11 mouse cellular contexts compared by ENCODE assay signal in the genomic region with DNA sequence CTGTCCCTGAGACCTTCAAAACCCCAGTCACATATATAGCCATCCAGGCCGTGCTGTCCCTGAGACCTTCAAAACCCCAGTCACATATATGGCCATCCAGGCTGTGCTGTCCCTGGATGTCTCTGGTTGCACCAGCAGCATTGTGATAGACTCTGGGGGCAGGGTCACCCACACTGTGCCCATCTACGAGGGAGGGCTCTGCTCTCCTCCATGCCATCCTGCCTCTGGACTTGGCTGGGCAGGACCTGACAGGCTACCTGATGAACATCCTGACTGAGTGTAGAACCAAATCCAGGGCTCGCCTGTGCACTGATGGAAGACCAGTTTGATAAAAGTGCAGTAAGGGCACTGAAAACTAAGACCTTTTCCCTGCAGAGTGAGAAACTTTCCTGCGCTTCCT.
DNase-seq lines count a peak whose midpoint lies in the region; ATAC-seq and TF ChIP-seq lines count a peak whose summit lies in the region.
"Had no signal": no experiment of that assay in that cellular context is flagged by ENCODE, and none has a peak within 500 bp of the region (broad histone marks: within the 10 kb centered on the region; RNA-seq: fewer than 3 reads in every experiment).

No protein-coding gene starts in this region.

- no peak overlapping the region for H3K4me2 ChIP-seq in intestine, embryonic 16.5 days (ENCODE audit: low read depth, low read length)
- no peak overlapping the region for H3K4me2 ChIP-seq in intestine, postnatal 0 days (replicated peaks; ENCODE audit: low read depth)
- H3K4me2 ChIP-seq in embryonic facial prominence, embryonic 14.5 days (ENCODE audit: low read depth, low read length), result no peak overlapping the region
- no peak overlapping the region for H3K4me2 ChIP-seq in hindbrain, embryonic 11.5 days (replicated peaks; ENCODE audit: low read depth, low read length)
- no peak overlapping the region for H3K4me2 ChIP-seq in midbrain, embryonic 12.5 days (replicated peaks)
- H3K4me2 ChIP-seq: heart, embryonic 11.5 days had no signal

- no peak for TF ChIP-seq CTCF in intestine, postnatal 0 days (IDR thresholded peaks at IDR 0.05; ENCODE audit: low read depth)

- no peak overlapping the region for H3K4me3 ChIP-seq in intestine, embryonic 16.5 days (ENCODE audit: low read length)
- H3K4me3 ChIP-seq in intestine, postnatal 0 days (ENCODE audit: low read depth, low read length), result no peak overlapping the region
- no peak overlapping the region for H3K4me3 ChIP-seq in embryonic facial prominence, embryonic 14.5 days (ENCODE audit: low read depth, low read length)
- H3K4me3 ChIP-seq in hindbrain, embryonic 11.5 days (ENCODE audit: low read depth, low read length), result no peak overlapping the region
- no peak overlapping the region for H3K4me3 ChIP-seq in midbrain, embryonic 12.5 days

- H3K9ac ChIP-seq in intestine, embryonic 16.5 days (ENCODE audit: low read depth, low read length), result no peak overlapping the region
- H3K9ac ChIP-seq in intestine, postnatal 0 days (ENCODE audit: low read depth, low read length), result no peak overlapping the region
- H3K9ac ChIP-seq in embryonic facial prominence, embryonic 14.5 days (ENCODE audit: low read depth, low read length), result no peak overlapping the region
- H3K9ac ChIP-seq in hindbrain, embryonic 11.5 days (ENCODE audit: low read depth, low read length), result no peak overlapping the region
- no peak overlapping the region for H3K9ac ChIP-seq in midbrain, embryonic 12.5 days (replicated peaks)

- H3K9me3 ChIP-seq in intestine, embryonic 16.5 days (ENCODE audit: control insufficient read depth, low read length), result no peaks in the 10 kb centered on the region
- H3K9me3 ChIP-seq in intestine, postnatal 0 days (ENCODE audit: control insufficient read depth), result no peaks in the 10 kb centered on the region
- 0 out of 2 replicates have a peak, but pooled peaks cover 4% of the 10 kb centered on the region for H3K9me3 ChIP-seq in embryonic facial prominence, embryonic 14.5 days (ENCODE audit: control insufficient read depth, low read length)
- no peaks in the 10 kb centered on the region for H3K9me3 ChIP-seq in hindbrain, embryonic 11.5 days (ENCODE audit: control insufficient read depth, low read length)
- H3K9me3 ChIP-seq in midbrain, embryonic 12.5 days, result 0 out of 2 replicates have a peak, but pooled peaks cover 4% of the 10 kb centered on the region

- no peak for DNase-seq in embryonic facial prominence, embryonic 14.5 days (ENCODE audit: low spot score)
- no peak for DNase-seq in hindbrain, embryonic 11.5 days (ENCODE audit: low spot score)
- no peak for DNase-seq in cerebellum, adult 11 months
- DNase-seq in layer of hippocampus, postnatal 25 days (ENCODE audit: extremely low spot score in 1 of 2, low spot score in 1 of 2), result no peak
- no peak for DNase-seq in urinary bladder, postnatal 25 days (ENCODE audit: low spot score)
- DNase-seq: cerebellum, adult 9-10 months; spleen, adult 18-20 months had no signal

- 80% methylated on average over 4 of the region's 4 CpGs for WGBS in intestine, embryonic 16.5 days
- WGBS in intestine, postnatal 0 days, result 90% methylated on average over 4 of the region's 4 CpGs
- WGBS in embryonic facial prominence, embryonic 14.5 days, result 73% methylated on average over 4 of the region's 4 CpGs
- 71% methylated on average over 4 of the region's 4 CpGs for whole genome bisulfite sequencing in hindbrain, embryonic 11.5 days
- 70% methylated on average over 4 of the region's 4 CpGs for WGBS in midbrain, embryonic 12.5 days

- H3K27me3 ChIP-seq in intestine, embryonic 16.5 days (replicated peaks; ENCODE audit: control insufficient read depth, insufficient read depth, low read length), result no peaks in the 10 kb centered on the region
- no peaks in the 10 kb centered on the region for H3K27me3 ChIP-seq in intestine, postnatal 0 days (replicated peaks; ENCODE audit: control insufficient read depth, insufficient read depth, low read length)
- no peaks in the 10 kb centered on the region for H3K27me3 ChIP-seq in embryonic facial prominence, embryonic 14.5 days (replicated peaks; ENCODE audit: control insufficient read depth, insufficient read depth, low read length)
- H3K27me3 ChIP-seq in hindbrain, embryonic 11.5 days (ENCODE audit: control insufficient read depth, insufficient read depth, low read length), result no peaks in the 10 kb centered on the region
- no peaks in the 10 kb centered on the region for H3K27me3 ChIP-seq in midbrain, embryonic 12.5 days

- no peak for ATAC-seq in intestine, embryonic 16.5 days
- ATAC-seq in intestine, postnatal 0 days, result no peak
- ATAC-seq in embryonic facial prominence, embryonic 14.5 days (ENCODE audit: low read depth), result 0 out of 2 replicates have a peak, but pooled peaks have one; percentile 10
- peak; percentile 55 for ATAC-seq in hindbrain, embryonic 11.5 days (ENCODE audit: low FRiP score)
- ATAC-seq in midbrain, embryonic 12.5 days (ENCODE audit: low FRiP score, low read depth), result peak; percentile 28; the same call in 1 of the 2 replicates

- H3K4me1 ChIP-seq in intestine, embryonic 16.5 days (ENCODE audit: control insufficient read depth, insufficient read depth, low read length), result 0 out of 2 replicates have a peak, but pooled peaks cover 3% of the 10 kb centered on the region
- H3K4me1 ChIP-seq in intestine, postnatal 0 days (replicated peaks; ENCODE audit: control insufficient read depth, insufficient read depth, low read length), result no peaks in the 10 kb centered on the region
- peaks cover 28% of the 10 kb centered on the region for H3K4me1 ChIP-seq in embryonic facial prominence, embryonic 14.5 days (ENCODE audit: control insufficient read depth, insufficient read depth, low read length)
- 0 out of 2 replicates have a peak, but pooled peaks cover 5% of the 10 kb centered on the region for H3K4me1 ChIP-seq in hindbrain, embryonic 11.5 days (replicated peaks; ENCODE audit: control insufficient read depth, insufficient read depth, low read length)
- H3K4me1 ChIP-seq in midbrain, embryonic 12.5 days, result peaks cover 20% of the 10 kb centered on the region

- H3K27ac ChIP-seq in intestine, embryonic 16.5 days (ENCODE audit: low read length), result peak overlapping the region; percentile 9; the same call in 1 of the 2 replicates
- H3K27ac ChIP-seq in intestine, postnatal 0 days (ENCODE audit: low read depth, low read length), result no peak overlapping the region
- H3K27ac ChIP-seq in embryonic facial prominence, embryonic 14.5 days (replicated peaks; ENCODE audit: low read depth, low read length), result peak overlapping the region; percentile 70
- peak overlapping the region; percentile 78 for H3K27ac ChIP-seq in hindbrain, embryonic 11.5 days (ENCODE audit: low read depth, low read length)
- H3K27ac ChIP-seq in midbrain, embryonic 12.5 days (replicated peaks), result peak overlapping the region; percentile 82

- no peaks in the 10 kb centered on the region for H3K36me3 ChIP-seq in intestine, embryonic 16.5 days (ENCODE audit: control insufficient read depth, insufficient read depth, low read length)
- H3K36me3 ChIP-seq in intestine, postnatal 0 days (ENCODE audit: control insufficient read depth, insufficient read depth), result no peaks in the 10 kb centered on the region
- H3K36me3 ChIP-seq in embryonic facial prominence, embryonic 14.5 days (ENCODE audit: control insufficient read depth, insufficient read depth, low read length), result no peaks in the 10 kb centered on the region
- H3K36me3 ChIP-seq in hindbrain, embryonic 11.5 days (ENCODE audit: control insufficient read depth, insufficient read depth, low read length), result no peaks in the 10 kb centered on the region
- H3K36me3 ChIP-seq in midbrain, embryonic 12.5 days, result no peaks in the 10 kb centered on the region

Comparison
In these comparisons a context has a peak if more than half of its experiments do, and no peak if none do; other contexts are left out.
1. ATAC-seq: peak in embryonic facial prominence, embryonic 14.5 days (single experiment), hindbrain, embryonic 11.5 days (single experiment) and midbrain, embryonic 12.5 days (single experiment); none in intestine, embryonic 16.5 days (single experiment) and intestine, postnatal 0 days (single experiment).